Mouse (Mus musculus): ENCODE results near the gene Bcar1. TPM values are rescaled to one million over a fixed set of nuclear protein-coding genes. Genes with fewer than 3 reads are reported as not detected.

Gene Bcar1
- polyA plus RNA-seq, 1 experiment from 2014 or later = 41.5 TPM

GRCm38 (mm10) chr8:111745591-111746418 lies 2.2 kb upstream of the Bcar1 start:
- Histone ChIP-seq H3K36me3 (no peaks in the 10 kb centered on the region), H3K4me3 (replicated peaks) (peak overlapping the region; percentile 15), H3K27ac (replicated peaks) (peak overlapping the region; percentile 66), H3K27me3 (replicated peaks) (no peaks in the 10 kb centered on the region), H3K9ac (replicated peaks) (0 out of 2 replicates have a peak overlapping the region, but pooled peaks have one; percentile 5), H3K4me2 (peak overlapping the region; percentile 47), H3K4me1 (peaks cover 51% of the 10 kb centered on the region), H3K9me3 (replicated peaks) (no peaks in the 10 kb centered on the region)
- WGBS = 4% methylated on average over 23 of the region's 23 CpGs
- ATAC-seq (ENCODE audit: low FRiP score) = peak; percentile 46; the same call in 1 of the 2 replicates

DNA sequence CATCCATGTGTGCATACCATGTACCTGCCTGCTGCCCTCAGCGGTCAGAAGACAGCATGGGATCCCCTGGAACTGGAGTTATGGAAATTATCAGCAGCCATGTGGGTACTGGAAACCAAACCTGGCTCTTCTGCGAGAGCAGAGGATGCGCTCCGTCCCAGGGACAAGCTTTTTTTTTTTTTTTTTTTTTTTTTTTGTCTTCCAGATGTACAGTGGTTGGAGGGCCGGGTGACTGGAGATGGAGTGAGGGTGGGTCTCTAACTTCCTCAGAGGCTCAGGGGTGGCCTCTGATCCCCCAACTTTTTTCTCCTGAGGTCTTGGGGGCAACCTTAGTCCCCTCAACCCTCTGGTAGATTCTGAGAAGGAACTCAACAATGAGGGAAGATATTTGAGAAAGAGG lies 1.5 kb upstream of the Bcar1 start:
- H3K4me2 ChIP-seq = peak overlapping the region; percentile 81
- no peaks in the 10 kb centered on the region for H3K36me3 ChIP-seq
- peaks cover 58% of the 10 kb centered on the region for H3K4me1 ChIP-seq
- 52% methylated on average over 5 of the region's 5 CpGs for WGBS
- H3K9ac ChIP-seq (replicated peaks) = no peak overlapping the region
- peak overlapping the region; percentile 15; the same call in 1 of the 2 replicates for H3K4me3 ChIP-seq (replicated peaks)
- H3K27me3 ChIP-seq (replicated peaks) = no peaks in the 10 kb centered on the region
- no peaks in the 10 kb centered on the region for H3K9me3 ChIP-seq (replicated peaks)
- H3K27ac ChIP-seq (replicated peaks) = peak overlapping the region; percentile 66
- no peak for ATAC-seq (ENCODE audit: low FRiP score)

DNA sequence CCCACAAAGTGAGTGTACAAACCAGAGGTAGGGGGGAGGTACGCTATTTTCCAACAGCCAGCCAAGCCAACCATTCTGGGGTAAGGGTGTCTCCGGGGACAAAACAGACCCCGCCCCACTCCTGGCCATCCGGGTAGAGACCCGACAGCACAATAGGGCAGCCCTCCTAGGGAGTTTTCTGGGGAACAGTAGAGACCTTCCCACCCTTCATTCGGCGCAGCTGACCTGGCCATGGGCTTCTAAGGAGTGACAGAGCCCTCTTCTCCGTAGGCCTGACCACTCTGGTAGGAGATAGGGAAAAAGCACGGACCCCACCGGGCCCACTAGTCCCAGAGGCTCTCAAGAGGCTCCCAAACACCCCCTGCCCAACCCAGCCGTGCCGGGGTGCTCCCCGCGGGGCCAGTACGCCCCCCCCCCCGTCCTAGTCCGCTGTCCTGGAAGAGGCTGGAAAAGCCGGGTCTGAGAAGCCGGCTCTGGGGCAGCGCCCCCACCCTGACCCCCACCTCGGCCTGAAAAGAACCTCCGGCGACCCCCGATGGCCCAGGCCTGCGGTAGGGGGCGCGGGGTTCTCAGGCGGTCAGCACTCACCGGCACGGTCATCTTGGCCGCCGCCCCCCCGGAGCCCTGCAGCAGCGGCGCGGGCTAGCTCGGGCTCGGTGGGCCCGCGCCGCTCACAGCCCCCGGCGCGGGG lies 363 bp downstream of the Bcar1 start:
- H3K4me2 ChIP-seq = peak overlapping the region; percentile 81
- under 1% methylated on average over 23 of the region's 44 CpGs for WGBS
- H3K27me3 ChIP-seq (replicated peaks) = no peaks in the 10 kb centered on the region
- H3K36me3 ChIP-seq = no peaks in the 10 kb centered on the region
- peak; percentile 29; the same call in 1 of the 2 replicates for ATAC-seq (ENCODE audit: low FRiP score)
- H3K9me3 ChIP-seq (replicated peaks) = no peaks in the 10 kb centered on the region
- H3K4me3 ChIP-seq (replicated peaks) = peak overlapping the region; percentile 89
- H3K4me1 ChIP-seq = peaks cover 76% of the 10 kb centered on the region
- H3K27ac ChIP-seq (replicated peaks) = peak overlapping the region; percentile 82
- peak overlapping the region; percentile 98 for H3K9ac ChIP-seq (replicated peaks)

DNA sequence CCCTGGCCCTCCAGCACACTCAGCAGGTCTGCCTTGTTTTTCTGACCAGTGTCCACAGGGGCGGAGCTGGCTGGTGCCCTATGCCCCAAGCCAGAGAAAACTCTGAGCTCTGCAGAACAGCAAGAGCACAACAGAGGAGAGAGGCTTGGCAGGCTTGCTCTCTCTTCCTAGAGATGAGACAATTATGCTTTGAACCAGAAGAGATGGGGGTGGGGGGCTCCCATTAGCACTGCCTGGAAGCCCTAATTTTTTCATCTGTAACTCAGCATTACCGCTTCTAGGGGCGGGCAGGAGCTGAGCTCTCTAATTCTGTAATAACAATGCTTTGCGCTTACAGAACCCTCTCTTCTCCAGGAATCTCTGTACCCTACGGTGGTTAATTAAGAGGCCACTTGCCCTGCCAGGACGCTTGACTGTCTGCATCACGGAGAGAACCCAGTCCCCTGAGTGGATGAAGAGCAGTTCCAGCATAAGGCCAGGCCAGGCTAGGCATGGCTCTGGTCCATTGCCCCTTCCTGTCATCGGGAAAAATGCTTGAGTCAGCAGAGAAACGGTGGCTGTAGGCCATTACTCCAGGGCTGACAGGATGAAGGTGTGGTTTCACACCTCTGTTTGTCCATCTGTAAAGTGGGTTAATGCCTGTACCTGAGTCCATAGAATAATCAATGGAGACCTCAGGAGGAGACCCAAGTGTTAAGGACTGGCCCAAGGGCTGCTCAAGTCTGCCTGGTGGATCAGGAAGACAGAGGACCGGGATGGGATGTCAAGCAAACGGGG lies 1.2 kb downstream of the Bcar1 start:
- no peak for ATAC-seq (ENCODE audit: low FRiP score)
- no peaks in the 10 kb centered on the region for H3K27me3 ChIP-seq (replicated peaks)
- WGBS = 20% methylated on average over 11 of the region's 11 CpGs
- H3K4me2 ChIP-seq = peak overlapping the region; percentile 81
- peaks cover 77% of the 10 kb centered on the region for H3K4me1 ChIP-seq
- no peaks in the 10 kb centered on the region for H3K36me3 ChIP-seq
- H3K27ac ChIP-seq (replicated peaks) = peak overlapping the region; percentile 82
- H3K4me3 ChIP-seq (replicated peaks) = peak overlapping the region; percentile 89
- H3K9ac ChIP-seq (replicated peaks) = peak overlapping the region; percentile 98
- no peaks in the 10 kb centered on the region for H3K9me3 ChIP-seq (replicated peaks)

- H3K9me3 ChIP-seq (replicated peaks) = no peaks in the 10 kb centered on the region
- peaks cover 86% of the 10 kb centered on the region for H3K4me1 ChIP-seq
- H3K36me3 ChIP-seq = no peaks in the 10 kb centered on the region
- H3K4me3 ChIP-seq (replicated peaks) = peak overlapping the region; percentile 89
- peak overlapping the region; percentile 81 for H3K4me2 ChIP-seq
- peak overlapping the region; percentile 98 for H3K9ac ChIP-seq (replicated peaks)
- WGBS = 62% methylated on average over 6 of the region's 6 CpGs
- no peaks in the 10 kb centered on the region for H3K27me3 ChIP-seq (replicated peaks)
- peak overlapping the region; percentile 82 for H3K27ac ChIP-seq (replicated peaks)
- ATAC-seq (ENCODE audit: low FRiP score) = no peak
These were observed 2.1 kb downstream of the Bcar1 start for GRCm38 (mm10) chr8:111741556-111741955.

DNA sequence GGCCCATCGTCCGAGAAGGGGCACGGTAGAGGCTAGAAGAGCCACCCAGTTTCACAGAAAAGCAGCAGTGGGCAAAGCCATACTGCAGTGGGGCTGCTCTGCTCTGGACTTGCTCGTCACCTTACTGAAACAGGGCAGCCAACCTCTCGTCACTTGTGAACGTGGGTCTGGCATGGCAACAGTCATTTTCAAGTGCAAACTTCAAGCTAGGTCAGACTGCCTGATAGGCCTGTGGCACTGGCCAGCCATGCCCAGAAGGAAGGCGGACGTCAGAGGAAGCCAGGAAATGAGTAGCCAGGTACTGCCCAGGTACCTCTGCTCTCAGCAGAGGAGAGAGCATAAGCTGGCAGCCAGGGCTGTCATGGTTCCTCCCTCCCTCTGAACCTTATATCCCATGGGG lies 2.6 kb downstream of the Bcar1 start:
- Histone ChIP-seq H3K4me3 (replicated peaks) (no peak overlapping the region), H3K27ac (replicated peaks) (no peak overlapping the region), H3K36me3 (no peaks in the 10 kb centered on the region), H3K4me2 (peak overlapping the region; percentile 81), H3K4me1 (peaks cover 86% of the 10 kb centered on the region), H3K27me3 (replicated peaks) (no peaks in the 10 kb centered on the region), H3K9ac (replicated peaks) (0 out of 2 replicates have a peak overlapping the region, but pooled peaks have one; percentile 98), H3K9me3 (replicated peaks) (no peaks in the 10 kb centered on the region)
- ATAC-seq (ENCODE audit: low FRiP score) = no peak
- WGBS = 82% methylated on average over 8 of the region's 8 CpGs

- H3K27ac ChIP-seq (replicated peaks) = no peak overlapping the region
- peaks cover 86% of the 10 kb centered on the region for H3K4me1 ChIP-seq
- WGBS = 79% methylated on average over 7 of the region's 7 CpGs
- no peaks in the 10 kb centered on the region for H3K9me3 ChIP-seq (replicated peaks)
- no peaks in the 10 kb centered on the region for H3K36me3 ChIP-seq
- no peak overlapping the region for H3K9ac ChIP-seq (replicated peaks)
- peak overlapping the region; percentile 81; the same call in 1 of the 2 replicates for H3K4me2 ChIP-seq
- ATAC-seq (ENCODE audit: low FRiP score) = no peak
- H3K27me3 ChIP-seq (replicated peaks) = no peaks in the 10 kb centered on the region
- H3K4me3 ChIP-seq (replicated peaks) = no peak overlapping the region
These were observed 3.3 kb downstream of the Bcar1 start for GRCm38 (mm10) chr8:111740301-111740711.

DNA sequence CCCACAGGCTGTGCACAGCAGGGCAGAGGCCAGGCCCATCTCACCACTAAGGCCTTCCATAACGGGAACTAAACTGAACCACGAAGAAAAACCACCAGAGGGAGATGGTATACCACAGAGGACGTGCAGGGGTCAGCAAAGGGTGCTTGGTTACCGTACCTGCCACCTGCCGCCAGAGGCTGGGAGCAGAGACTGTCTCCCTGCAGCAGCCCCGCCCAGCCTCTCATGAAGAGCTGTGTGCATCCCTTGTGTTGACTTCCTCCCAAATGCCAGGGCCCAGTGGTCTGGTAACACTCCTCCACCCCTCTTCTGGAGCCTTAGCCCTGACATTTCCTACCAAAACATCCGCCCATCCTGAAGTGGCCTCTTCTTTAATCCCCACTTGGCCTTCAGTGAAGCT lies 4.0 kb downstream of the Bcar1 start:
- no peaks in the 10 kb centered on the region for H3K9me3 ChIP-seq (replicated peaks)
- H3K4me1 ChIP-seq = peaks cover 86% of the 10 kb centered on the region
- H3K27me3 ChIP-seq (replicated peaks) = no peaks in the 10 kb centered on the region
- H3K4me3 ChIP-seq (replicated peaks) = no peak overlapping the region
- no peaks in the 10 kb centered on the region for H3K36me3 ChIP-seq
- peak overlapping the region; percentile 28; the same call in 1 of the 2 replicates for H3K27ac ChIP-seq (replicated peaks)
- ATAC-seq (ENCODE audit: low FRiP score) = no peak
- peak overlapping the region; percentile 81; the same call in 1 of the 2 replicates for H3K4me2 ChIP-seq
- 52% methylated on average over 7 of the region's 7 CpGs for WGBS
- peak overlapping the region; percentile 29; the same call in 1 of the 2 replicates for H3K9ac ChIP-seq (replicated peaks)

DNA sequence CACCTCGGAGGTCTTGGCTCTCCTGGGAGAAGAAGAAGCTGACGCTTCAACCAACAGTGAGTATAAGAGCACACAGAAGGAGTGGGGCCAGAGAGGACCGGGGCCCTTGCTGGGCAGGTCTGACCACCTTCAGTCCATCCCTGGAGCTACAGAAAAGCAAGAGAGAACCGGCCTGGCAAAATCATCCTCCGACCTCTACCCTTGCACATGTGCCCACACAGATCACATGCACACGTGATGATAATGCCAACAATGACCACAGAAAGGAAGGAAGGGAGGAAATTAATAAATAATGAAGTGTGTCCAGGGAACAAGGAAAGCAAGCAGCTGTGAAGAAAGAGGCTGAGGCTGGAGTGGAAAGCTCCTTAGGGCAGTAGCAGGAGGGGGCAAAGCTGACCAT lies 4.7 kb downstream of the Bcar1 start:
- H3K4me2 ChIP-seq = 0 out of 2 replicates have a peak overlapping the region, but pooled peaks have one; percentile 81
- H3K9me3 ChIP-seq (replicated peaks) = no peaks in the 10 kb centered on the region
- H3K27me3 ChIP-seq (replicated peaks) = no peaks in the 10 kb centered on the region
- peaks cover 86% of the 10 kb centered on the region for H3K4me1 ChIP-seq
- peak overlapping the region; percentile 29; the same call in 1 of the 2 replicates for H3K9ac ChIP-seq (replicated peaks)
- no peak overlapping the region for H3K4me3 ChIP-seq (replicated peaks)
- H3K27ac ChIP-seq (replicated peaks) = 0 out of 2 replicates have a peak overlapping the region, but pooled peaks have one; percentile 28
- WGBS = 68% methylated on average over 6 of the region's 6 CpGs
- H3K36me3 ChIP-seq = no peaks in the 10 kb centered on the region
- ATAC-seq (ENCODE audit: low FRiP score) = no peak

GRCm38 (mm10) chr8:111736321-111736720 lies 7.3 kb downstream of the Bcar1 start:
- no peak overlapping the region for H3K27ac ChIP-seq (replicated peaks)
- H3K4me2 ChIP-seq = 0 out of 2 replicates have a peak overlapping the region, but pooled peaks have one; percentile 11
- no peaks in the 10 kb centered on the region for H3K9me3 ChIP-seq (replicated peaks)
- 24% methylated on average over 7 of the region's 7 CpGs for WGBS
- peaks cover 88% of the 10 kb centered on the region for H3K4me1 ChIP-seq
- no peaks in the 10 kb centered on the region for H3K27me3 ChIP-seq (replicated peaks)
- H3K9ac ChIP-seq (replicated peaks) = peak overlapping the region; percentile 23; the same call in 1 of the 2 replicates
- H3K4me3 ChIP-seq (replicated peaks) = no peak overlapping the region
- no peaks in the 10 kb centered on the region for H3K36me3 ChIP-seq
- ATAC-seq (ENCODE audit: low FRiP score) = no peak

DNA sequence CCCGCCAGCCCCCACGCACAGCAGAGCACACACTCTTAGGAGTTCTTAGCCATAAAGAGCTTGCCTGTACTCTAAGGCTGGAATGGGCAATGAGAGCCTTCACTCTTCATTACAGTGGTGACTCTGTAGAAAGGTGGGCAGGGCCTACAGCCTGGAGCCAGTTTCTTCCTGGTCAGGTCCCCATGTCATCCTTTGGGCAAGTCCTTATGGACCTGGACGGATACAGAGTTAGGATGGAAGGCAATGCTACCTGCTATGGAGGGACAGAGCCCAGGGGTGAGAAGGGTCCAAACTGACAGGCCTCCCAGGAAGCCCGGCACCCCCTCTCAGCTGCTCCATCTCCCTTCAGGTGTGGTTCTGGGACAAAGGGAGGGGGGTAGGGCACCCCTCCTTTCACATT lies 7.8 kb downstream of the Bcar1 start:
- 0 out of 2 replicates have a peak overlapping the region, but pooled peaks have one; percentile 23 for H3K9ac ChIP-seq (replicated peaks)
- H3K4me3 ChIP-seq (replicated peaks) = no peak overlapping the region
- no peaks in the 10 kb centered on the region for H3K9me3 ChIP-seq (replicated peaks)
- no peak overlapping the region for H3K27ac ChIP-seq (replicated peaks)
- ATAC-seq (ENCODE audit: low FRiP score) = no peak
- no peak overlapping the region for H3K4me2 ChIP-seq
- H3K27me3 ChIP-seq (replicated peaks) = no peaks in the 10 kb centered on the region
- WGBS = 73% methylated on average over 4 of the region's 4 CpGs
- H3K4me1 ChIP-seq = peaks cover 88% of the 10 kb centered on the region
- no peaks in the 10 kb centered on the region for H3K36me3 ChIP-seq
